Mouse (Mus musculus): ENCODE measurements at regions not wholly inside any gene's neighbourhood (a gene's known extent, or its start where the extent isn't known, plus 50 kb on each side); places are given as distances from the start of the nearest gene placed in this dataset.

DNA sequence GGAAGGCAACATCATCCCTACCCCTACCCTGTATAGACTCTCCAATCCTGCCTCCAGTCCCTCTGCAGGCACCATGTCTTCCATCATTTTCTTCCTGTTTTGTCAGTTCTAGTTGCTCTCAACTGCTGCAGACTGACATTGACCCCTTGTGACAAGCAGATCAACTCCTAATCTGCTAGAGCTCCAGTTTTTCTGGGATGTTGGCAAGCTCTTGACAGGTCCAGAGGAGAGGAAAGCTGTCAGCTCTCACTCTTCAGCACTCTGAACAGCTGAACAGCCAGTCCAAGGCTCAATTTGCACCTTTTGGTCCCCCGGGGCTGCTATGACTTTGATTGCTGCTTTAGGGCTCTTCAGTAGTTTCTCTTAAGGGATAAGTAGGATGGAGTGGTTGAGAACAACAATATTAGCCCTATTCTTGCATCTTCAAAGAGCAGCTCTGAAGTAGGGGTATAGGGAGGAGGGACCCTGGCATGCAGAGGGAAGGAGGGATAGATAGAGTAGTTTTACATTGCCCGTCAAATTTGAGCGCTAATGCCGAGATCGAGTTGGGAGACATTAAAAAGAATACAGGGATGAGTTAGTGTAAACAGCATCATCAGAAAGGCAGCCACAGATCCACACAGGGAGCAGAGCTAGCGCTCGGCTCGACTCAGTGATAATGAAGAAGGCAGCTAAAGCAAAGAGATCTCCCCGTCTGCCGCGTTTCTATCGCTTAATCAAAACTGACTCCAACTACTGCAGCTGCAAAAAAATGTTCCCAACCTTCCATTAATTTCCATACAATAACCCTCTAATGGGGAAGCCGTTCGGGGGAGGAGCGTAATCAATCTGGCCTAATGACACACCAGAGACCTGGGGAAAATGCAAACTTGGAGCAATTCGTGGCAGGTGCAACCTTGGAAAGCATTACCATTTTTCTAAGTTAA lies 257.1 kb upstream of the Camk1g start:
- TF ChIP-seq CTCF (IDR thresholded peaks at IDR 0.05; ENCODE audit: control insufficient read depth, insufficient read depth, low read length) (no peak), POLR2A (IDR thresholded peaks at IDR 0.05; ENCODE audit: borderline replicate concordance, control insufficient read depth, low read depth, low read length) (no peak)
